Mouse (Mus musculus) liver, embryonic 14.5 days (tissue): ENCODE data around the gene Maml1.

Source experiments
- CTCF ChIP-seq: IDR thresholded peaks from 2 replicates; pipeline ENCODE4 v1.5.1; 2016; ENCODE audit warnings: antibody characterized with exemption, low read depth, control low read depth
- EP300 ChIP-seq: IDR thresholded peaks from 2 replicates; pipeline ENCODE4 v1.6.1; 2016; ENCODE audit warnings: antibody characterized with exemption, low read depth

DNA sequence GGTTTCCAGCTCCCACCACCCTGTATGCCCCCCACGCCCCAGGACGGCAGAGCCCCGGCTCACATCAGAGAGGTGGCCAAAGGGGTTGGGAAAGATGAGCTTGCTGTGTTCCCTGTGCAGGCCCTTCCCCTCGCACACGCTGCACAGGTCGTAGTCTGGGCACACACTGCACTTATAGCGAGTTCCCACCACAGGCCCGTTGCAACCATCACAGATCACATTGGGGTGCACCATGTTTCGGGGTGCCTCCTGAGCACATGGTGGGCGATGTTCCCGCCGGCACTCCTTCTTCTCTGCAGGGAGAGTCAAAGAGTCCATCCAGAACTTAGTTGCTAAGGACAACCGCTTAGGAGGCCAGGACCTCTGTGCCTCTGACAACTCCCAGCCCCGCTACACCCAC, 84.8 kb downstream of the Maml1 start:
- TF ChIP-seq CTCF (no peak), EP300 (no peak)
